Mouse (Mus musculus): ENCODE measurements around the gene Sbno1. TPM values are rescaled to one million over a fixed set of nuclear protein-coding genes. Genes with fewer than 3 reads are reported as not detected.

Sbno1 gene
- 40.8 and 50.9 TPM in 2 replicates for polyA plus RNA-seq (2015; fragmentation: Nextera tagmentation; extraction: Ambion mirVana)

GRCm38 (mm10) chr5:124425412-124426259, at the start of gene Sbno1:
Gene Sbno1, minus strand, starts transcription at chr5:124426001.

DNA sequence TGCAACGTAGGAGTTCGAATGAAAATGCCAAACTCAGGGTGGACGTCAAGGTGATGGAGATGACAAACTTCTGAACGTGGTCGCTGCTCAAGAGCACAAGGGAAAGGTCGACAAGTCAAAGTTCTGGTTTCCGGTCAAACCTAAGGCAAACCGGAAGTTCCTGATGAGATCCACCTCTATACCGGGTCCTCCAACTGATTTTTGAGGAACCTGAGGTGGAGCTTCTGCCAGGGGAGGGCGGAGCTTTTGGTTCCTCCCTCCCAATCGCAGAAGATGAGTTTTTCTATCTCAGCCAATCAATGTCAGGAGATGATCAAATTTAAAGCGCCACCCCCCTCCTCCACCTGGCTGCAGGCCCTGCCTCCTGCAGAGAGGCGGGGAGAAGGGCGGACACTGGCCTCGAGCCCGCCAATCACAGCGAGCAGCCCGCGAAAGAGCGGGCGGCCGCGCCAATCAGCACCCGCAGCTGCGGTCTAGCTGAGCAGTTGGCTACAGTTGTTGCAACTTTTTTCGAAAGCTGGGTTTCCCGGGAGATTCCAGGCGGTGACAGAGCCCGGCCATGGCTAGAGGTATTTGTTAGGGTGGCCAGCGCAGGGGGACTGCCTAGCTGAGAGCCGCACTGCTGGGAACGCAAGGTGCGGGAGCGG, 13.8 kb upstream of the Sbno1 start, which contains the start of gene Kmt5a:
TSS of gene Kmt5a (plus strand) at position 484 of the 647 bp plus-strand sequence.

DNA sequence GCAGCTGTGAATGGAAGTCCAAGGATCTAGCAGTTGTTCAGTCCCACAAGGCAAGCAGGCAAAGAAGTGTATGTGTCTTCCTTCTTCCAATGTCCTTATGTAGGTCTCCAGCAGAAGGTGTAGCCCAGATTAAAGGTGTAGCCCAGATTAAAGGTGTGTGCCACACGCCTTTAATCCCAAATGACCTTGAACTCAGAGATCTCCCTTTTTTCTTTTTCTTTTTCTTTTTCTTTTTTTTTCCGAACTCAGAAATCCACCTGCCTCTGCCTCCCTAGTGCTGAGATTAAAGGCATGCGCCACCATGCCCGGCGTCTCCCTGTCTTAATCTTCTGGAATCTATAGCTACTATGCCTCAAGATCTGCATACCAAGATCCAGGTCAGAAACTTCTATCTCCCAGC, 62.8 kb downstream of the Sbno1 start, which contains the start of gene Cdk2ap1:
TSS of gene Cdk2ap1 (minus strand) at position 101 of the 400 bp plus-strand sequence.

DNA sequence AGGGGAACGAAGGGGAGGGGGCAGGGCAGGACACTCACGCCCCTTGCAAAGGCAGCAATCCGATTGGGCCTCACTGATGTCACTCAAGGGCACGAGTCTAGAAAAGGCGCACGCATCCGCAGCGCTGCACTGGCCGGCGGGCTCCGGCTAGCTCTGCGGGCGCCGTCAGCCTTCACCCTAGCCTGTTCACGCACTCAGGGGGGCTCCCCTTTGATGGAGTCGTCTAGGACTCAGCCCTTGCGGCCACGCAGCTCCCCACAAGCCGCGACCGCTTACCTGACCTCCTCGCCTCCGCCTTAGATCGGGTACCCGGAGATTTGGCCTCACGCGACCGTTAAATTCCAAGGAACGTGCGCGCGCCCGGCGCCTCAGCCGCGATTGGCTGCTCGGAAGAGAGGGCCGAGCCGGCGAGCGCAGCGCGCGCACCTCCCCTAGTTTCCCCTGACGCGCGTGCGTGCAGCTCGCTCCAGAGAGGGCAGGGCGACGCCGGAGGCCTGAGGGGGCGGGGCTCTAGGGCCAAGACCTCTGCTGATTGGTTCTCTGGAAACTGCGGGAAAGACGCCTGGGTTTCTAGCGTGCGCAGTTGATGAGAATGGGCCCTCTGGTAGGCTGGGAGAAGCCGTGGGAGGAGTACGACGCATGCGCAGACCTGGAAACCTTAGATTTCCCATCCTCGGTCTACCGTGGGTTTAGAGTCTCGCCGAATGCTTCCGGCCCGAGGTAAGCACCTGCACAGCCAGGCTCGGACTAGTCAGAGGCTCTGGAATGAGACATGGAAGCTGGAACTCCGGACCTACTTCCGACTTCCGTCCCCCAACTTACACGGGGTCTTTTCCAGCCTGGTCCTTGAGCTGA, 98.1 kb downstream of the Sbno1 start, which contains the start of the genes Mphosph9 and 2810006K23Rik:
TSS of gene Mphosph9 (minus strand) at position 463 of the 855 bp plus-strand sequence.
TSS of gene 2810006K23Rik (plus strand) at position 580 of the 855 bp plus-strand sequence.

Small RNA genes within 50 kb of the gene (microRNA-seq; reads per million reads assigned to microRNA genes)
- not detected for gene Gm27486

Other genes starting within 250 kb of the Sbno1 start
- 1.8 and 2.0 TPM in 2 replicates for gene Pitpnm2, start 176.2 kb downstream of the Sbno1 start, polyA plus RNA-seq (2015; fragmentation: Nextera tagmentation; extraction: Ambion mirVana)
- gene Mphosph9, start 98.0 kb downstream of the Sbno1 start, polyA plus RNA-seq (2015; fragmentation: Nextera tagmentation; extraction: Ambion mirVana) = 3.7 and 4.1 TPM in 2 replicates
- gene 2810006K23Rik, start 97.9 kb downstream of the Sbno1 start, polyA plus RNA-seq (2015; fragmentation: Nextera tagmentation; extraction: Ambion mirVana) = 6.4 and 6.6 TPM in 2 replicates
- gene Cdk2ap1, start 62.9 kb downstream of the Sbno1 start, polyA plus RNA-seq (2015; fragmentation: Nextera tagmentation; extraction: Ambion mirVana) = 18.8 and 27.6 TPM in 2 replicates
- gene Kmt5a, start 13.9 kb upstream of the Sbno1 start, polyA plus RNA-seq (2015; fragmentation: Nextera tagmentation; extraction: Ambion mirVana) = 23.8 and 26.4 TPM in 2 replicates
- gene Rilpl2, start 52.4 kb upstream of the Sbno1 start, polyA plus RNA-seq (2015; fragmentation: Nextera tagmentation; extraction: Ambion mirVana) = 14.3 and 19.0 TPM in 2 replicates
- gene Snrnp35, start 57.1 kb upstream of the Sbno1 start, polyA plus RNA-seq (2015; fragmentation: Nextera tagmentation; extraction: Ambion mirVana) = 9.0 and 9.9 TPM in 2 replicates
- 14.7 and 15.9 TPM in 2 replicates for gene Rilpl1, start 105.4 kb upstream of the Sbno1 start, polyA plus RNA-seq (2015; fragmentation: Nextera tagmentation; extraction: Ambion mirVana)
- gene Tmed2, start 114.7 kb upstream of the Sbno1 start, polyA plus RNA-seq (2015; fragmentation: Nextera tagmentation; extraction: Ambion mirVana) = 466 and 537 TPM in 2 replicates
- gene Ddx55, start 126.9 kb upstream of the Sbno1 start, polyA plus RNA-seq (2015; fragmentation: Nextera tagmentation; extraction: Ambion mirVana) = 5.7 TPM in 2 replicates
- gene Eif2b1, start 153.1 kb upstream of the Sbno1 start, polyA plus RNA-seq (2015; fragmentation: Nextera tagmentation; extraction: Ambion mirVana) = 57.0 and 60.4 TPM in 2 replicates
- 24.8 and 26.7 TPM in 2 replicates for gene Gtf2h3, start 153.1 kb upstream of the Sbno1 start, polyA plus RNA-seq (2015; fragmentation: Nextera tagmentation; extraction: Ambion mirVana)
- 30.4 and 33.5 TPM in 2 replicates for gene Atp6v0a2, start 202.6 kb upstream of the Sbno1 start, polyA plus RNA-seq (2015; fragmentation: Nextera tagmentation; extraction: Ambion mirVana)